39 mouse cellular contexts compared by ENCODE assay signal in the genomic region with DNA sequence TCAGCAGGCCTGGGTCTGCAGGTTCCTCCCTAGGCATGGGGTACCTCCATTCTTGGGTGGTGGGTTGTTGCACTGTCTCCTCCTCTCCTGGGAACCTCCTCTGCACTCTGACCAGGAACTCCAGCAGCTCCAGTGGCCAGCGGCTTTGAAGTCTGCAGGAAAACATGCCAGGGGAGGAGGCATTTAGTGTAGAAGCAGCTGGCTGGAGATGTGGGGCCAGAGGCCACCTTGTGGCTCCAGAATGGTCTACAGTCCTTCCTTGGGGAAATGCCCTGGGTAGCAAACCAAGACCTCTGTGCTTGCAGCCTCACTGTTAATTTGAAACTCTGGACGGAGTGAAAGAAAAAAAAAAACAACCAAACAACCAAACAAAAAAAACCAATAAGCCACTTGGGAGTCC. TPM values are rescaled to one million over a fixed set of nuclear protein-coding genes. Genes with fewer than 3 reads are reported as not detected.
DNase-seq lines count a peak whose midpoint lies in the region; ATAC-seq and TF ChIP-seq lines count a peak whose summit lies in the region.
"Had no signal": no experiment of that assay in that cellular context is flagged by ENCODE, and none has a peak within 500 bp of the region (broad histone marks: within the 10 kb centered on the region; RNA-seq: fewer than 3 reads in every experiment).

No protein-coding gene starts in this region.

- H3K27ac ChIP-seq in intestine, embryonic 16.5 days (ENCODE audit: low read length): no peak overlapping the region
- no peak overlapping the region for H3K27ac ChIP-seq in intestine, embryonic 15.5 days
- H3K27ac ChIP-seq in midbrain, postnatal 0 days (ENCODE audit: low read depth, low read length): no peak overlapping the region
- H3K27ac ChIP-seq in midbrain, embryonic 11.5 days (ENCODE audit: low read depth, low read length): no peak overlapping the region
- H3K27ac ChIP-seq: embryonic facial prominence, embryonic 10.5 days; embryonic facial prominence, embryonic 15.5 days; hindbrain, embryonic 10.5 days; liver, embryonic 14.5 days; midbrain, embryonic 12.5 days; neural tube, embryonic 13.5 days had no signal

- peak; percentile 12 to 33 for DNase-seq in kidney, postnatal 4 days
- DNase-seq in kidney, adult 9 months: no peak
- DNase-seq in midbrain, postnatal 0 days (ENCODE audit: low spot score): no peak
- DNase-seq in midbrain, embryonic 11.5 days (ENCODE audit: low spot score, missing footprints): no peak
- no peak for DNase-seq in gastrocnemius, postnatal 25 days
- DNase-seq: adrenal gland, postnatal 25 days; B cell, adult 2 months; cerebellum, adult 11-12 months; cerebellum, postnatal 10 days; gastrocnemius, postnatal 14 days; heart, adult 18-20 months; layer of hippocampus, adult 9-11 months; lung, postnatal 36 days; right cerebral cortex, postnatal 4 days; thymus, postnatal 4 days had no signal

- no peaks in the 10 kb centered on the region for H3K36me3 ChIP-seq in intestine, embryonic 16.5 days (ENCODE audit: control insufficient read depth, insufficient read depth, low read length)
- H3K36me3 ChIP-seq in intestine, embryonic 15.5 days: no peaks in the 10 kb centered on the region
- H3K36me3 ChIP-seq in midbrain, postnatal 0 days (ENCODE audit: insufficient read depth, low read length): no peaks in the 10 kb centered on the region
- no peaks in the 10 kb centered on the region for H3K36me3 ChIP-seq in midbrain, embryonic 11.5 days (ENCODE audit: control insufficient read depth, insufficient read depth, low read length)
- H3K36me3 ChIP-seq: embryonic facial prominence, embryonic 10.5 days; embryonic facial prominence, embryonic 15.5 days; hindbrain, embryonic 10.5 days; midbrain, embryonic 12.5 days; neural tube, embryonic 13.5 days had no signal

- no peaks in the 10 kb centered on the region for H3K4me1 ChIP-seq in intestine, embryonic 16.5 days (ENCODE audit: control insufficient read depth, insufficient read depth, low read length)
- no peaks in the 10 kb centered on the region for H3K4me1 ChIP-seq in intestine, embryonic 15.5 days (replicated peaks)
- no peaks in the 10 kb centered on the region for H3K4me1 ChIP-seq in midbrain, postnatal 0 days (ENCODE audit: insufficient read depth, low read length)
- no peaks in the 10 kb centered on the region for H3K4me1 ChIP-seq in midbrain, embryonic 11.5 days (ENCODE audit: control insufficient read depth, insufficient read depth, low read length)
- H3K4me1 ChIP-seq: embryonic facial prominence, embryonic 15.5 days; midbrain, embryonic 12.5 days; neural tube, embryonic 13.5 days had no signal

- peak; percentile 11; the same call in 1 of the 2 replicates for TF ChIP-seq CTCF in midbrain, postnatal 0 days (IDR thresholded peaks at IDR 0.05)

- H3K27me3 ChIP-seq in intestine, embryonic 16.5 days (replicated peaks; ENCODE audit: control insufficient read depth, insufficient read depth, low read length): no peaks in the 10 kb centered on the region
- no peaks in the 10 kb centered on the region for H3K27me3 ChIP-seq in intestine, embryonic 15.5 days (replicated peaks)
- H3K27me3 ChIP-seq in midbrain, postnatal 0 days (ENCODE audit: insufficient read depth, low read length): no peaks in the 10 kb centered on the region
- H3K27me3 ChIP-seq in midbrain, embryonic 11.5 days (ENCODE audit: control insufficient read depth, insufficient read depth, low read length): no peaks in the 10 kb centered on the region
- H3K27me3 ChIP-seq: embryonic facial prominence, embryonic 15.5 days; midbrain, embryonic 12.5 days; neural tube, embryonic 13.5 days had no signal

- no peak overlapping the region for H3K4me2 ChIP-seq in intestine, embryonic 16.5 days (ENCODE audit: low read depth, low read length)
- H3K4me2 ChIP-seq in intestine, embryonic 15.5 days (replicated peaks): no peak overlapping the region
- H3K4me2 ChIP-seq in midbrain, postnatal 0 days (ENCODE audit: low read depth, low read length, poor library complexity, severe bottlenecking): no peak overlapping the region
- H3K4me2 ChIP-seq in midbrain, embryonic 11.5 days: no peak overlapping the region
- H3K4me2 ChIP-seq: embryonic facial prominence, embryonic 15.5 days; heart, embryonic 11.5 days; midbrain, embryonic 12.5 days; neural tube, embryonic 13.5 days had no signal

- 0 out of 2 replicates have a peak, but pooled peaks have one; percentile 38 for ATAC-seq in intestine, embryonic 16.5 days
- ATAC-seq in intestine, embryonic 15.5 days: no peak
- ATAC-seq in midbrain, postnatal 0 days (ENCODE audit: low FRiP score): no peak
- ATAC-seq in midbrain, embryonic 11.5 days (ENCODE audit: low FRiP score): no peak
- ATAC-seq: forebrain, embryonic 14.5 days; hindbrain, embryonic 16.5 days had no signal

- WGBS in intestine, embryonic 16.5 days: 61% methylated on average over 2 of the region's 2 CpGs
- 46% methylated on average over 2 of the region's 2 CpGs for WGBS in intestine, embryonic 15.5 days
- 58% methylated on average over 2 of the region's 2 CpGs for WGBS in midbrain, postnatal 0 days
- WGBS in midbrain, embryonic 11.5 days: 66% methylated on average over 2 of the region's 2 CpGs

- no peaks in the 10 kb centered on the region for H3K9me3 ChIP-seq in intestine, embryonic 16.5 days (ENCODE audit: control insufficient read depth, low read length)
- no peaks in the 10 kb centered on the region for H3K9me3 ChIP-seq in intestine, embryonic 15.5 days
- H3K9me3 ChIP-seq in midbrain, postnatal 0 days (ENCODE audit: low read length): no peaks in the 10 kb centered on the region
- no peaks in the 10 kb centered on the region for H3K9me3 ChIP-seq in midbrain, embryonic 11.5 days (ENCODE audit: control insufficient read depth, low read length)
- H3K9me3 ChIP-seq: embryonic facial prominence, embryonic 10.5 days; embryonic facial prominence, embryonic 15.5 days; hindbrain, embryonic 10.5 days; midbrain, embryonic 12.5 days; neural tube, embryonic 13.5 days had no signal

- H3K4me3 ChIP-seq in intestine, embryonic 16.5 days (ENCODE audit: low read length): no peak overlapping the region
- no peak overlapping the region for H3K4me3 ChIP-seq in intestine, embryonic 15.5 days (replicated peaks)
- H3K4me3 ChIP-seq in midbrain, postnatal 0 days (ENCODE audit: low read depth, low read length): no peak overlapping the region
- no peak overlapping the region for H3K4me3 ChIP-seq in midbrain, embryonic 11.5 days (ENCODE audit: low read depth, low read length)
- H3K4me3 ChIP-seq: embryonic facial prominence, embryonic 10.5 days; embryonic facial prominence, embryonic 15.5 days; hindbrain, embryonic 10.5 days; midbrain, embryonic 12.5 days; neural tube, embryonic 13.5 days had no signal

- no peak overlapping the region for H3K9ac ChIP-seq in intestine, embryonic 16.5 days (ENCODE audit: low read depth, low read length)
- H3K9ac ChIP-seq in intestine, embryonic 15.5 days: no peak overlapping the region
- no peak overlapping the region for H3K9ac ChIP-seq in midbrain, postnatal 0 days (replicated peaks; ENCODE audit: low read length, poor library complexity, severe bottlenecking)
- H3K9ac ChIP-seq in midbrain, embryonic 11.5 days (ENCODE audit: low read length): no peak overlapping the region
- H3K9ac ChIP-seq: embryonic facial prominence, embryonic 15.5 days; liver, embryonic 14.5 days; midbrain, embryonic 12.5 days; neural tube, embryonic 13.5 days had no signal

RNA-seq across cellular contexts. Expression of gene Gm17662, which starts 39.6 kb away (rescaled TPM):
- not detected in 2 replicates for polyA plus RNA-seq in intestine, embryonic 16.5 days (2015; fragmentation: Nextera tagmentation; extraction: Ambion mirVana)
- polyA plus RNA-seq in intestine, embryonic 15.5 days (2015; fragmentation: Nextera tagmentation; extraction: Ambion mirVana): not detected in 2 replicates
- not detected in 2 replicates for total RNA-seq in midbrain, postnatal 0 days (2014; rRNA removed)
- not detected in 2 replicates for polyA plus RNA-seq in midbrain, postnatal 0 days (2015; fragmentation: Nextera tagmentation; extraction: Ambion mirVana)
- not detected in 2 replicates for polyA plus RNA-seq in midbrain, embryonic 11.5 days (2014; fragmentation: Nextera tagmentation; extraction: Ambion mirVana)
- not detected for total RNA-seq in gastrocnemius, postnatal 25 days (2021)
- total RNA-seq: adrenal gland, adult 18-20 months; adrenal gland, postnatal 25 days; common myeloid progenitor, adult 5-6 weeks; gastrocnemius, postnatal 14 days; heart, adult 18-20 months; left cerebral cortex, adult 18-20 months; left cerebral cortex, postnatal 14 days; megakaryocyte, adult 5-6 weeks had no signal
- polyA plus RNA-seq: embryonic facial prominence, embryonic 10.5 days; embryonic facial prominence, embryonic 15.5 days; forebrain, embryonic 14.5 days; heart, embryonic 11.5 days; heart, embryonic 16.5 days; hindbrain, embryonic 10.5 days; hindbrain, embryonic 16.5 days; intestine, embryonic 14.5 days; large intestine, adult 2 months; limb, embryonic 11.5 days; liver, embryonic 14.5 days; lung, embryonic 16.5 days; midbrain, embryonic 12.5 days; neural tube, embryonic 13.5 days; spleen, adult 2 months; testis, adult 2 months; thymus, postnatal 0 days had no signal

RNA-seq across cellular contexts. Expression of gene C8b, which starts 51.4 kb away (rescaled TPM):
- 0.69 and 1.1 TPM in 2 replicates for polyA plus RNA-seq in intestine, embryonic 16.5 days (2015; fragmentation: Nextera tagmentation; extraction: Ambion mirVana)
- polyA plus RNA-seq in intestine, embryonic 15.5 days (2015; fragmentation: Nextera tagmentation; extraction: Ambion mirVana): 0.52 and 0.81 TPM in 2 replicates
- total RNA-seq in midbrain, postnatal 0 days (2014; rRNA removed): 0.28 TPM in 1 of 2 replicates, not detected in the other
- polyA plus RNA-seq in midbrain, postnatal 0 days (2015; fragmentation: Nextera tagmentation; extraction: Ambion mirVana): 0.22 TPM in 1 of 2 replicates, not detected in the other
- not detected in 2 replicates for polyA plus RNA-seq in midbrain, embryonic 11.5 days (2014; fragmentation: Nextera tagmentation; extraction: Ambion mirVana)
- total RNA-seq in gastrocnemius, postnatal 25 days (2021): not detected
- total RNA-seq: adrenal gland, adult 18-20 months; common myeloid progenitor, adult 5-6 weeks; gastrocnemius, postnatal 14 days; heart, adult 18-20 months; megakaryocyte, adult 5-6 weeks had no signal
- polyA plus RNA-seq: forebrain, embryonic 14.5 days; hindbrain, embryonic 16.5 days; intestine, embryonic 14.5 days; limb, embryonic 11.5 days; midbrain, embryonic 12.5 days; neural tube, embryonic 13.5 days; spleen, adult 2 months had no signal

RNA-seq across cellular contexts. Expression of gene C8a, which starts 58.7 kb away (rescaled TPM):
- polyA plus RNA-seq in intestine, embryonic 16.5 days (2015; fragmentation: Nextera tagmentation; extraction: Ambion mirVana): 0.07 and 0.31 TPM in 2 replicates
- 0.08 and 0.23 TPM in 2 replicates for polyA plus RNA-seq in intestine, embryonic 15.5 days (2015; fragmentation: Nextera tagmentation; extraction: Ambion mirVana)
- total RNA-seq in midbrain, postnatal 0 days (2014; rRNA removed): not detected in 2 replicates
- 0.04 and 0.06 TPM in 2 replicates for polyA plus RNA-seq in midbrain, postnatal 0 days (2015; fragmentation: Nextera tagmentation; extraction: Ambion mirVana)
- not detected in 2 replicates for polyA plus RNA-seq in midbrain, embryonic 11.5 days (2014; fragmentation: Nextera tagmentation; extraction: Ambion mirVana)
- total RNA-seq in gastrocnemius, postnatal 25 days (2021): not detected
- total RNA-seq: common myeloid progenitor, adult 5-6 weeks; gastrocnemius, postnatal 14 days; heart, adult 18-20 months; left cerebral cortex, adult 18-20 months; megakaryocyte, adult 5-6 weeks had no signal
- polyA plus RNA-seq: embryonic facial prominence, embryonic 10.5 days; embryonic facial prominence, embryonic 15.5 days; forebrain, embryonic 14.5 days; heart, embryonic 16.5 days; hindbrain, embryonic 10.5 days; hindbrain, embryonic 16.5 days; limb, embryonic 11.5 days; midbrain, embryonic 12.5 days; neural tube, embryonic 13.5 days; spleen, adult 2 months; thymus, postnatal 0 days had no signal

Comparison
In these comparisons a context has a peak if more than half of its experiments do, and no peak if none do; other contexts are left out.
1. DNase-seq: peak in kidney, postnatal 4 days (2 of 2); none in kidney, adult 9 months (single experiment), midbrain, postnatal 0 days (single experiment), midbrain, embryonic 11.5 days (single experiment) and gastrocnemius, postnatal 25 days (single experiment).